Mouse (Mus musculus): ENCODE results near the gene Slc5a5. TPM values are rescaled to one million over a fixed set of nuclear protein-coding genes. Genes with fewer than 3 reads are reported as not detected.

Gene Slc5a5
- polyA plus RNA-seq, 1 experiment, result 0.19 TPM

GRCm38 (mm10) chr8:70879500-70879899 is 13.1 kb downstream of the Slc5a5 start:
- no peaks in the 10 kb centered on the region for H3K4me1 ChIP-seq (ENCODE audit: control insufficient read depth, insufficient read depth, low read length)
- H3K27me3 ChIP-seq (replicated peaks; ENCODE audit: control insufficient read depth, insufficient read depth, low read length), result no peaks in the 10 kb centered on the region
- H3K36me3 ChIP-seq (ENCODE audit: control insufficient read depth, insufficient read depth, low read length), result no peaks in the 10 kb centered on the region
- no peak for DNase-seq
- H3K4me3 ChIP-seq (ENCODE audit: insufficient read depth, low read depth, low read length), result no peak overlapping the region
- no peak for TF ChIP-seq POLR2A (IDR thresholded peaks at IDR 0.05; ENCODE audit: low read depth, low read length)
- TF ChIP-seq CTCF (conservative IDR thresholded peaks at IDR 0.05; ENCODE audit: insufficient read depth, insufficient read length, low read depth, low read length), result no peak
- 72% methylated on average over 4 of the region's 4 CpGs for WGBS
- no peak overlapping the region for H3K27ac ChIP-seq (ENCODE audit: insufficient read depth, low read depth, low read length)

DNA sequence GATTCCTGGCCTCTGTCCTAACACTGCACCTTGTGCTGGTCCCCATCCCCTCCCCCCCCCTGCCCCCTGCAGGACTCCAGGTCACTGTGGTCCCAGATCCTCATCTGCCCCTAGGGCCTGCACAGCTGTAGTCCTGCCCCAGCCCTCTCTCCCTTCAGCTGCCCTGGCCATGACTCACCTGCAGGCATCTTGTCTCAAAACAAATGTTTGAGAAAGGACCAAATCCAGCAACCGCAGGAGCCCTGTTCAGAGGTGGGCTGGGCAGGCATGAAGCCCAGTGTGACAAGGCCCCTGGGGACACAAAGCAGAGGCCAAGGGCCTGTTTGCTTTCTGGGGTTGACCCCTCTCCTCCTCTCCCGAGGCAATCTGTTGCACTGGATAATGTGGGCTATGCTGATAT is 14.4 kb downstream of the Slc5a5 start:
- no peaks in the 10 kb centered on the region for H3K27me3 ChIP-seq (replicated peaks; ENCODE audit: control insufficient read depth, insufficient read depth, low read length)
- TF ChIP-seq CTCF (conservative IDR thresholded peaks at IDR 0.05; ENCODE audit: insufficient read depth, insufficient read length, low read depth, low read length), result no peak
- TF ChIP-seq POLR2A (IDR thresholded peaks at IDR 0.05; ENCODE audit: low read depth, low read length), result no peak
- no peaks in the 10 kb centered on the region for H3K36me3 ChIP-seq (ENCODE audit: control insufficient read depth, insufficient read depth, low read length)
- no peak overlapping the region for H3K27ac ChIP-seq (ENCODE audit: insufficient read depth, low read depth, low read length)
- 53% methylated on average over 2 of the region's 2 CpGs for WGBS
- DNase-seq, result no peak
- no peaks in the 10 kb centered on the region for H3K4me1 ChIP-seq (ENCODE audit: control insufficient read depth, insufficient read depth, low read length)
- no peak overlapping the region for H3K4me3 ChIP-seq (ENCODE audit: insufficient read depth, low read depth, low read length)

DNA sequence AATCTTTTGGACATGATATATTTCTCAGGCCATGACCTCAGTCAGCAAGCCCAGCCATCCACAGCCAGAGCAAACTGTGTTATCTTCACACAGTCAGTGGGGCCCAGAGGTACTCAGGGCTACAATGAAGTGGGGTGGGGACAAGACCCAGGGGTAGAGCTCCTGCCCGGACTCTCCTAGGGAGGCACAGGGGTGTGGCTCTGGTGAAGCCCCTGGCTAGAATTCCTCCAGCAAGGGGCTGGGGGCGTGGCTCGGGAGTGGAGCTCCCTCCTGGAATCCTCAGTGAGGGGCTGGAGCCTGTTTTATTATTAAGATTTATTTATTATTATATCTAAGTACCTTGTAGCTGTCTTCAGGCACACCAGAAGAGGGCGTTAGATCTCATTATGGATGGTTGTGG is 16.2 kb downstream of the Slc5a5 start:
- no peak overlapping the region for H3K4me3 ChIP-seq (ENCODE audit: insufficient read depth, low read depth, low read length)
- TF ChIP-seq CTCF (conservative IDR thresholded peaks at IDR 0.05; ENCODE audit: insufficient read depth, insufficient read length, low read depth, low read length) (no peak), POLR2A (IDR thresholded peaks at IDR 0.05; ENCODE audit: low read depth, low read length) (no peak)
- no peaks in the 10 kb centered on the region for H3K27me3 ChIP-seq (replicated peaks; ENCODE audit: control insufficient read depth, insufficient read depth, low read length)
- DNase-seq, result no peak
- WGBS, result 53% methylated on average over 4 of the region's 4 CpGs
- H3K36me3 ChIP-seq (ENCODE audit: control insufficient read depth, insufficient read depth, low read length), result no peaks in the 10 kb centered on the region
- H3K4me1 ChIP-seq (ENCODE audit: control insufficient read depth, insufficient read depth, low read length), result no peaks in the 10 kb centered on the region; the same call in 1 of the 2 replicates
- H3K27ac ChIP-seq (ENCODE audit: insufficient read depth, low read depth, low read length), result no peak overlapping the region

DNA sequence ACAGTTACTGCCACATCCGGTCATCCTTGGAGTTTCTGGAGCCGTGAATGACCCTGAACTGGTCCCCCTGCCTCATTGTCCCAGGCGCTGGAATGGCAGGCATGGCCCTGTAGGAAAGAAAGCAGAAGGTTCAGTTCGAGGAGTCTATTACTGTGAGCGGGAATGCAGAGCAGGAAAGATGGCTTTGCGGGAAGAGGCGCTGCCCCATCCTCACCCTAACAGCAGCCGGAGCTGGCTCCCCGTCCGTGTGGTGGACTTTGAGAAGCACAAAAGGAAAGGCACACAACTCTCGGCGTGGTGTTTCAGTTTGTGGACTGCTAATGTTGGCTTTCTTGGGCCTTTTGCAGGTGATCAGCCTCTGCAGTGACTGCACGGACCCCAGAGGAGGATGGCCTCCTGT is 18.1 kb downstream of the Slc5a5 start:
- 89% methylated on average over 13 of the region's 13 CpGs for WGBS

GRCm38 (mm10) chr8:70873364-70873985 is 19.1 kb downstream of the Slc5a5 start, which contains the start of gene Ccdc124:
Ccdc124 (minus strand) TSS chr8:70873935.
- 1% methylated on average over 46 of the region's 46 CpGs for WGBS
- peak; percentile 97 for DNase-seq
- Histone ChIP-seq H3K36me3 (ENCODE audit: control insufficient read depth, insufficient read depth, low read length) (no peaks in the 10 kb centered on the region), H3K4me3 (ENCODE audit: insufficient read depth, low read depth, low read length) (peak within 1 kb of the TSS; percentile 65), H3K27ac (ENCODE audit: insufficient read depth, low read depth, low read length) (peak within 1 kb of the TSS; percentile 91), H3K4me1 (ENCODE audit: control insufficient read depth, insufficient read depth, low read length) (peaks cover 2% of the 10 kb centered on the region; the same call in 1 of the 2 replicates), H3K27me3 (replicated peaks; ENCODE audit: control insufficient read depth, insufficient read depth, low read length) (no peaks in the 10 kb centered on the region)
- TF ChIP-seq POLR2A (IDR thresholded peaks at IDR 0.05; ENCODE audit: low read depth, low read length) (peak; percentile 9), CTCF (conservative IDR thresholded peaks at IDR 0.05; ENCODE audit: insufficient read depth, insufficient read length, low read depth, low read length) (peak; percentile 81)

More for the DNA sequence above, 18.1 kb downstream of the Slc5a5 start:
- H3K4me3 ChIP-seq (ENCODE audit: insufficient read depth, low read depth, low read length), result no peak overlapping the region
- H3K4me1 ChIP-seq (ENCODE audit: control insufficient read depth, insufficient read depth, low read length), result peaks cover under 1% of the 10 kb centered on the region; the same call in 1 of the 2 replicates
- DNase-seq, result no peak
- no peaks in the 10 kb centered on the region for H3K36me3 ChIP-seq (ENCODE audit: control insufficient read depth, insufficient read depth, low read length)
- no peaks in the 10 kb centered on the region for H3K27me3 ChIP-seq (replicated peaks; ENCODE audit: control insufficient read depth, insufficient read depth, low read length)
- no peak overlapping the region for H3K27ac ChIP-seq (ENCODE audit: insufficient read depth, low read depth, low read length)
- no peak for TF ChIP-seq POLR2A (IDR thresholded peaks at IDR 0.05; ENCODE audit: low read depth, low read length)
- no peak for TF ChIP-seq CTCF (conservative IDR thresholded peaks at IDR 0.05; ENCODE audit: insufficient read depth, insufficient read length, low read depth, low read length)

DNA sequence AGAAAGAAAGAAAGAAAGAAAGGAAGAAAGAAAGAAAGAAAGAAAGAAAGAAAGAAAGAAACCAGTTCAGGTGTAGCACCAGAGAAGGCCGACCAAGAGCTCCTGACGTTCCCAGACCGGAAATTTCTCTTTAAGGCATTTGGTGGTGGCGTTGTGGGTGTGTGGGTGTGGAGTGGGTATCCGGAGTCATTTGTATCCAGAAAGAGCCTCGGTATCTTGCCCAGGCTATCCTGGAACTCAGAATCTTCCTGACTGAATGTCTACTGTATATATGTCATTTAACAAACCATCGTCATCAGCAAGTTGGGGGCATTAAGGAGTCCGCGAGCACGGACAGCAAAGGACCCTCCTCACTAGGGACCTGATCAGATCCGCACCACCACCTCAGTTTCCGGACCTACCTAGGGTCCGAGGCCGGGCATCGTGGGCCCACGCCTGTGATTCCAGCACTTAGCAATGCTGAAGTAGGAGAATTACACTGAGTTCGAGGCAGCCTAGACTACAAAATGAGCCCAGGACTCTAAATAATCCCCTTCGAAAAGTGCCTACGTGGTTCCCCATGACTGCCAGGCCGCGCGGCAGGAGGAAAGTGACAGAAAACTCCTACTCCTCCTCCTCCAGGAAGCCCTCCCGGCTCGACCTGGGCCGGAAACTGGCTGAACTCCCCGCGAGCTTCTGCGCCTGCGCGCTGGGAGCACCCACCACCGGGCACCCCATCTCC is 19.8 kb downstream of the Slc5a5 start:
- DNase-seq, result no peak
- H3K4me3 ChIP-seq (ENCODE audit: insufficient read depth, low read depth, low read length), result peak overlapping the region; percentile 65
- 2% methylated on average over 31 of the region's 31 CpGs for WGBS
- no peak overlapping the region for H3K27ac ChIP-seq (ENCODE audit: insufficient read depth, low read depth, low read length)
- no peaks in the 10 kb centered on the region for H3K27me3 ChIP-seq (replicated peaks; ENCODE audit: control insufficient read depth, insufficient read depth, low read length)
- TF ChIP-seq POLR2A (IDR thresholded peaks at IDR 0.05; ENCODE audit: low read depth, low read length) (no peak), CTCF (conservative IDR thresholded peaks at IDR 0.05; ENCODE audit: insufficient read depth, insufficient read length, low read depth, low read length) (no peak)
- H3K4me1 ChIP-seq (ENCODE audit: control insufficient read depth, insufficient read depth, low read length), result peaks cover 2% of the 10 kb centered on the region; the same call in 1 of the 2 replicates
- no peaks in the 10 kb centered on the region for H3K36me3 ChIP-seq (ENCODE audit: control insufficient read depth, insufficient read depth, low read length)

- no peaks in the 10 kb centered on the region for H3K36me3 ChIP-seq (ENCODE audit: control insufficient read depth, insufficient read depth, low read length)
- DNase-seq, result no peak
- 89% methylated on average over 5 of the region's 5 CpGs for WGBS
- TF ChIP-seq CTCF (conservative IDR thresholded peaks at IDR 0.05; ENCODE audit: insufficient read depth, insufficient read length, low read depth, low read length), result no peak
- TF ChIP-seq POLR2A (IDR thresholded peaks at IDR 0.05; ENCODE audit: low read depth, low read length), result no peak
- H3K4me3 ChIP-seq (ENCODE audit: insufficient read depth, low read depth, low read length), result no peak overlapping the region
- H3K27ac ChIP-seq (ENCODE audit: insufficient read depth, low read depth, low read length), result no peak overlapping the region
- H3K4me1 ChIP-seq (ENCODE audit: control insufficient read depth, insufficient read depth, low read length), result peaks cover 2% of the 10 kb centered on the region; the same call in 1 of the 2 replicates
- no peaks in the 10 kb centered on the region for H3K27me3 ChIP-seq (replicated peaks; ENCODE audit: control insufficient read depth, insufficient read depth, low read length)
Observed at GRCm38 (mm10) chr8:70871195-70871807, 21.3 kb downstream of the Slc5a5 start.

Data from kidney, adult 2 months (tissue).